Mouse (Mus musculus) midbrain, embryonic 11.5 days (tissue): ENCODE data around the gene Nkain1. TPM values are rescaled to one million over a fixed set of nuclear protein-coding genes. Genes with fewer than 3 reads are reported as not detected.

Experiments
- ATAC-seq: fragments of 200-750 bp; cut with Nextera tagmentation; 2 replicates; pipeline ENCODE4 v1.8.0; 2017; ENCODE audit warnings: moderate TSS enrichment, moderate library complexity; ENCODE audit not compliant: low FRiP score
- DNase-seq: peaks from one replicate; pipeline ENCODE4 v3.0.0; 2015; ENCODE audit warnings: low spot score; ENCODE audit errors: missing footprints
- H3K27ac ChIP-seq: fragments of 300-500 bp; sonication (generic); 2 replicates; pipeline ENCODE4 v1.5.1; 2014; ENCODE audit warnings: low read depth, low read length
- H3K27me3 ChIP-seq: fragments of 300-500 bp; sonication (generic); 2 replicates; pipeline ENCODE4 v1.6.1; 2014; ENCODE audit warnings: mild to moderate bottlenecking, low read length, moderate library complexity, mixed read lengths; ENCODE audit not compliant: control insufficient read depth, insufficient read depth
- H3K36me3 ChIP-seq: fragments of 300-500 bp; sonication (generic); 2 replicates; pipeline ENCODE4 v1.6.1; 2014; ENCODE audit warnings: mild to moderate bottlenecking, low read length, moderate library complexity, mixed read lengths; ENCODE audit not compliant: control insufficient read depth, insufficient read depth
- H3K4me1 ChIP-seq: fragments of 300-500 bp; sonication (generic); 2 replicates; pipeline ENCODE4 v1.6.1; 2014; ENCODE audit warnings: low read length; ENCODE audit not compliant: control insufficient read depth, insufficient read depth
- H3K4me2 ChIP-seq: fragments of 300-500 bp; sonication (generic); 2 replicates; pipeline ENCODE4 v1.6.1; 2014; ENCODE audit warnings: mild to moderate bottlenecking, moderate library complexity
- H3K4me3 ChIP-seq: fragments of 300-500 bp; sonication (generic); 2 replicates; pipeline ENCODE4 v1.5.1; 2014; ENCODE audit warnings: low read depth, low read length
- H3K9ac ChIP-seq: fragments of 300-500 bp; sonication (generic); 2 replicates; pipeline ENCODE4 v1.6.1; 2014; ENCODE audit warnings: low read length
- H3K9me3 ChIP-seq: fragments of 300-500 bp; sonication (generic); 2 replicates; pipeline ENCODE4 v1.6.1; 2016; ENCODE audit warnings: low read length; ENCODE audit not compliant: control insufficient read depth
- WGBS: fragments of 180-500 bp; shearing (Covaris S2); extraction: QIAGEN DNeasy Blood & Tissue Kit; methylation state at CpG from one replicate; pipeline ENCODE4 v1.1.7; 2014; 5-methylcytosine and 5-hydroxymethylcytosine counted together
- polyA plus RNA-seq: library from polyadenylated mRNA; unstranded; fragments of >200 nt; fragmentation: Nextera tagmentation; extraction: Ambion mirVana; gene quantifications from 2 replicates; pipeline ENCODE4 v1.2.1, GENCODE M21; 2014

Nkain1 gene
- 18.7 and 21.4 TPM in 2 replicates for polyA plus RNA-seq

DNA sequence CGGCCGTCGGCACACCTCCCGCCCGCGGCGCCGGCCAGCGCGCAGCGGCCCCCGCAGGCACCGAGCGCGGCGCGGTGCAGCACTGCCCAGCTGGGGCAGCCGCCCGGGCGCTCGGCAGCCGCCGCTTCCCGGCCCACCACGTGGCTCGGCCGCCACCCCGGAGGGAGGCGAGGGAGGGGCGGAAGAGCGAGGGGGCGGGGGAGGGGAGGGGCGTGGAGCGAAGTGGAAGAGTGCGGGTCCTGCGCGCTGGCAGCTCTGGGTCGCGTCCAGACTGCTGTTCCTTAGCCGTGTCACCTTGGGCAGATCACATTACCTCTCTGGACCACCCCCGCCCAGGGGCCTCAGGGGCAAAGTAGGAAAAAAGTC, at the start of gene Nkain1:
TSS of gene Nkain1 (minus strand) at position 126 of the 366 bp plus-strand sequence.
- Histone ChIP-seq H3K27ac (peak within 1 kb of the TSS; percentile 64), H3K4me1 (peaks cover 27% of the 10 kb centered on the region), H3K9me3 (no peaks in the 10 kb centered on the region), H3K4me3 (peak within 1 kb of the TSS; percentile 95), H3K4me2 (peak within 1 kb of the TSS; percentile 79), H3K27me3 (no peaks in the 10 kb centered on the region), H3K9ac (peak within 1 kb of the TSS; percentile 98), H3K36me3 (no peaks in the 10 kb centered on the region)
- ATAC-seq (peak; percentile 91), DNase-seq (peak; percentile 97)
- WGBS: under 1% methylated on average over 38 of the region's 41 CpGs

DNA sequence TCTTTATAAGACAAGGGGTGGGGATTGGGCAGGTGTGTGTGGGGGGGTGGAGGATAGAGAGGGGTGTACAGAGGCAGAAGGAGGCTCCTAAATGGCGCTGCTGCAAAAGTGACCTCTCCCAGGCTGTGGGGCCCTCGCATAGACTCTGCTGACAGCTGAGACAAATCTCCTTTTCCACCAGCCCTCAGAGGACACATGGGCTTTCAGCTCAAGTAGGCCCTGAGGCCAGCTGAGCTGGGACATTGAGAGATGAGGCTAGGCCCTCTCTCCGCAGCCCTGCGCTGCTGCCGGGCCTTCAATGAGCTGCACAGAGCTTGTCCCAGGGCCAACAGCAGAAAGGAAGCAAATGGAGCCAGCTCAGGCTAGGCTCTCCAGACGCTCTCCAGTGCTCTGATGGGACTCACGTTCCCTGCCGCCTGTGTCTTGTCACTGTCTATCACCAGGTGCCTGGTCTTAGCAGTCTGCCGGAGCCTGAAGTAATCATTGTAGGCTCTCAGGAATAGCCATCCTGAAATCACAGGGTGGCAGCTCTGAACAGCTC, 4.8 kb upstream of the Nkain1 start:
- Histone ChIP-seq H3K36me3 (no peaks in the 10 kb centered on the region), H3K27ac (no peak overlapping the region), H3K4me2 (no peak overlapping the region), H3K4me3 (no peak overlapping the region), H3K4me1 (no peaks in the 10 kb centered on the region; the same call in 1 of the 2 replicates), H3K9ac (no peak overlapping the region), H3K9me3 (no peaks in the 10 kb centered on the region), H3K27me3 (no peaks in the 10 kb centered on the region)
- DNase-seq (no peak), ATAC-seq (no peak)
- 77% methylated on average over 9 of the region's 9 CpGs for WGBS

DNA sequence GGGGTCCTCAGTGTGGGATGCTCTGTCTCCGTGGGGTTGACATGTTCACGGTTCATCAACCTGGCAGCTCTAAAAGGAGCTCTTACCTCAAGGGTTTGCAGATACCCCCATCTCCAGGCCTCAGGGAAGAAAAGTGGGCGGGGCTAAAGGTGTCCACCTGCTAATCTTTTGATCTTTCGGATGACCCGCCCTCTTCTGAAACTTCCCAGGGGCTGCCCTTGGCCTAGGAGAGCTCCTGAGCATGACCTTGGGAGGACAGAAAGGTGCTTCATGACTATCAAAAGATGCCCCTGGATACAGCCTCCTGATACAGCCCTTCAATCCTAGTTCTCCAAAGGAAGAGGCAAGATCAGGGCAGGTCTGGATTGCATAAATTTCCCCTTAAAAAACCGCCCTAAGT, 3.1 kb upstream of the Nkain1 start:
- no peak overlapping the region for H3K27ac ChIP-seq
- DNase-seq: no peak
- WGBS: 67% methylated on average over 6 of the region's 6 CpGs

DNA sequence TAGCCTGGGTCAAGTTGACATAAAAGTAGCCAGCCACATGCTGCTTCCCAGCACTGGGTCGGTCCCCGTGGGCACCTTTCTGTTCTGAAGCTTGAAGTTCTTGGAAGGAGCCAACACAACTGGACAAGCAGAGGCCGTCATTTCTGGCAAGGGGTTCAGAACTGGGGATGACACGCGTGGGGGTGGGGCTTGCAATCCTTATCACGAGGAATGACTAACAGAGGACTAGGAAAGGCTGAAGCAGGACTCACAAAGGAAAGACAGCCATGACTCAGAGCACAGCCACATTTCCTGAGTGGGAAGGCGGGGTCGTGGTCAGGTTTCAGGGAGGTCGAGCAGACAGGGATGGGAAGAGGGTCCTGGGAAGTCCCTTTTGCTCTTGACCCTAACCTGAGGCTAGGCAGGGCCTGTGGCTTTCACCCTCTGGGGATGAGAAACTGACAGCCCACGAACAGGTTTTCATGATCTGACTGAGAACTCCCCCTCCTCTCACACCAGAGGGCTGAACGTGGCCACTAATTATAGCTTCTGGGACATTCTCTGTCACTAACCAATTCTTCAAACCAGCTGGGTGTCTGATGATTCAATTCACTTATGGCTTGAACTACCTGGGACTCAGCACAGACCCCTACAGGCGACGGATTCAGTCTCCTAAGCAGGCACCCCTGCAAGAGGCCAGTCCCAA, 2.4 kb upstream of the Nkain1 start:
- Histone ChIP-seq H3K9ac (no peak overlapping the region), H3K4me1 (peaks cover 18% of the 10 kb centered on the region), H3K27me3 (no peaks in the 10 kb centered on the region), H3K4me2 (no peak overlapping the region), H3K27ac (no peak overlapping the region), H3K36me3 (no peaks in the 10 kb centered on the region), H3K9me3 (no peaks in the 10 kb centered on the region), H3K4me3 (no peak overlapping the region)
- 63% methylated on average over 13 of the region's 13 CpGs for WGBS
- ATAC-seq: no peak
- no peak for DNase-seq

More for the DNA sequence above, 3.1 kb upstream of the Nkain1 start:
- Histone ChIP-seq H3K9ac (no peak overlapping the region), H3K4me1 (peaks cover 11% of the 10 kb centered on the region), H3K4me3 (no peak overlapping the region), H3K27me3 (no peaks in the 10 kb centered on the region), H3K36me3 (no peaks in the 10 kb centered on the region), H3K9me3 (no peaks in the 10 kb centered on the region), H3K4me2 (no peak overlapping the region)
- ATAC-seq: no peak

DNA sequence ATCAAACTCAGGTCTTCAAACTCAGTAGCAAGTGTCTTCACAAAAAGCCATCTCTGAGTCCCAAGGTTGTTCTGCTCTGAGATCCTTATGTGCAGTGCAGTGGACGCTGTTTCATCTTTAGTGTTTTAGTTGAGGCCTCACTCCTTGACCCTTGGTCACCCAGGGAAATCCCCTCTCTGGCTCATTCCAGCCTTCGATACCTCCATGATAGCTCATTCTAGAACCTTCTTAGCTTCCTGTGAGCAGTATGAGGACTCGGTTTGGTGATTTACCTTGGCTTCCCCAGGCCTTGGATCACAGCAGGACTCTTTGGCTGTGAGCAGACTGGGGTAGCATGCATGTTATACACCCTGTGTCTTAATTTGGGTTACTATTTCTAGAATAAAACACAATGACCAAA, 1.6 kb upstream of the Nkain1 start:
- 81% methylated on average over 3 of the region's 3 CpGs for WGBS
- peaks cover 24% of the 10 kb centered on the region for H3K4me1 ChIP-seq
- ATAC-seq: no peak

DNA sequence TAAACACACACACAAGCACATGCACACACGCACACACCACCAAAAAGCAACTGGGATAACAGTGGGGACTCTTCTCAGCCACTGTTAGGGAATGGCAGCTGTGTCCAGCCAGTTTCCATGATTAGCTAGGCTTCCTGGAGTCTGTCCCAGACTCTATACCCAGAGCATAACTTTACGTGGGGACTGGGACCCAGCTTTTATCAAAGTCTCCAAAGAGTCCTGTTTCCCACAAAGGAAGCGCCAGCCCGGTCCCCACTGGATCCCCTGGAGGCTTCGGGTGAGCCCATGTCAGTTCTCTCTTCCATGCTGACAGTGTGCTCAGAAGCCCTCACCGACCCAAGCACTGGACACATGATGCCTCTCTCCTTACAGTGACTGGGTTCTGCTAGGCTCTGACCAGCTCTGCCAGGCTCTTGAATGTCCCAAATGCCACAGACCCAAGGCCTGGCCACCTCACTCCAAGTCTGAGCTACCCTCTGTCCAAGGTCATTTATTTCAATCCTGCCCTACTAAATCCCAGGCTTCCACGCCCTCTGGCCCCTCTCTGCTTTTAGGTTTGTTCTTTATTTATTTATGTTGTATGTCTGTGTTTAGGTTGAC, 988 bp upstream of the Nkain1 start:
- no peak overlapping the region for H3K9ac ChIP-seq
- H3K4me3 ChIP-seq: no peak overlapping the region
- no peak overlapping the region for H3K27ac ChIP-seq
- H3K4me1 ChIP-seq: peaks cover 24% of the 10 kb centered on the region
- H3K9me3 ChIP-seq: no peaks in the 10 kb centered on the region
- no peaks in the 10 kb centered on the region for H3K36me3 ChIP-seq
- no peaks in the 10 kb centered on the region for H3K27me3 ChIP-seq
- ATAC-seq: no peak
- H3K4me2 ChIP-seq: no peak overlapping the region
- DNase-seq: peak; percentile 85
- 84% methylated on average over 7 of the region's 7 CpGs for WGBS

More for the DNA sequence above, 1.6 kb upstream of the Nkain1 start:
- Histone ChIP-seq H3K9ac (no peak overlapping the region), H3K9me3 (no peaks in the 10 kb centered on the region), H3K36me3 (no peaks in the 10 kb centered on the region), H3K27me3 (no peaks in the 10 kb centered on the region), H3K4me3 (no peak overlapping the region), H3K27ac (no peak overlapping the region), H3K4me2 (no peak overlapping the region)
- no peak for DNase-seq

DNA sequence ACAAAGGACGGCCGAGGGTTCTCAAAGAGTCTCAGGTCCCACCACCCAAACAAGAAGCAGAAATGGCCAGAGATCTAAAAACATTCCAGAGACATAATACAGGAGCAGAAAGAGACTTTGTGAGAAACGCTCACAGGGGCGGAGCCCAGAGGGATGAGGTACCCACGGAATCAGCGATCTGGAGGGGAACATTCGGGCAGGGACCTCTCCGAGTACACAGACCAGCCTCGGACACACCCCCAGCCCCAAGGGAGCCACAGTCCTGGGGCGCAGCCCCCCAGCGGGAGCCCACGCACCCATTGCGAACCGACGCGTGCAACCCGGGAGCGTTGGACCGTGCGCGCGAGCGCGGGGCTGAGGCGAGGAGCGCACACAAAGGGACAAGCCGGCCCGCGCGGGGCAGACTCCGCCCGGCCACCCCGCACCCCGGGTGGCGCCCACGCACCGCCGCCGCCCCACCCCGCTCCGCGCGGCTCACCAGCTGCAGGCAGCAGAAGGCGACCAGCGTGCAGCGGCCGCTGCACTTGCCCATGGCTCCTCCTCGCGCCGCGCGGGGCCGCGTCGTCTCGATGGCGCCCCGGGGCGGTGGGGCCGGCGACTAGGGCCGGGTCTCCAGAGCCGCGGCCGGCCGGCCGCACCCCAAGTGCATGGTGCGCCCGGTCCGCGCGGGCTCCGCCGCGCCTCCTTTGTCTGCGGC, 474 bp downstream of the Nkain1 start:
- Histone ChIP-seq H3K27me3 (no peaks in the 10 kb centered on the region), H3K4me1 (peaks cover 27% of the 10 kb centered on the region), H3K9me3 (no peaks in the 10 kb centered on the region), H3K27ac (peak overlapping the region; percentile 64), H3K9ac (peak overlapping the region; percentile 98), H3K36me3 (no peaks in the 10 kb centered on the region), H3K4me3 (peak overlapping the region; percentile 95), H3K4me2 (peak overlapping the region; percentile 79)
- DNase-seq: peak; percentile 95
- ATAC-seq: peak; percentile 60
- WGBS: under 1% methylated on average over 46 of the region's 76 CpGs

DNA sequence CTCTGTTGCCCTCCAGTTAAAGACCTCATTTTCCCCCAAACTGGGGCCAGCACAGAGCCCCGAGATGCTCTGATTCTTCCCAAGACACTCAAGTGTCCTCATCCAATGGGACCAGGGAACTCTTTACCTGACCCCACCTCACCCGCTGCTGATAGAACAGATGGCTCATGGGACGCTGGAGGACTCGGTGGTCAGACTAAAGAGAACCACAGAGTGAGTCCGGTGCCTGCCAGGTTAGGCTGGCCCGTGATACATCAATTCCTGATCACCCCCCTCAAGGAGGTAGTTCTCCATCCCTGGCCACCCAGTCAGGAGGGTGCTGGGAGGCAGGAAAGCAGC, 992 bp downstream of the Nkain1 start:
- Histone ChIP-seq H3K9ac (peak overlapping the region; percentile 98), H3K27me3 (no peaks in the 10 kb centered on the region), H3K36me3 (no peaks in the 10 kb centered on the region), H3K4me3 (peak overlapping the region; percentile 95), H3K9me3 (no peaks in the 10 kb centered on the region), H3K4me2 (peak overlapping the region; percentile 79), H3K4me1 (peaks cover 27% of the 10 kb centered on the region), H3K27ac (peak overlapping the region; percentile 64; the same call in 1 of the 2 replicates)
- DNase-seq: peak; percentile 95
- peak; percentile 18; the same call in 1 of the 2 replicates for ATAC-seq
- WGBS: under 1% methylated on average over 6 of the region's 6 CpGs

DNA sequence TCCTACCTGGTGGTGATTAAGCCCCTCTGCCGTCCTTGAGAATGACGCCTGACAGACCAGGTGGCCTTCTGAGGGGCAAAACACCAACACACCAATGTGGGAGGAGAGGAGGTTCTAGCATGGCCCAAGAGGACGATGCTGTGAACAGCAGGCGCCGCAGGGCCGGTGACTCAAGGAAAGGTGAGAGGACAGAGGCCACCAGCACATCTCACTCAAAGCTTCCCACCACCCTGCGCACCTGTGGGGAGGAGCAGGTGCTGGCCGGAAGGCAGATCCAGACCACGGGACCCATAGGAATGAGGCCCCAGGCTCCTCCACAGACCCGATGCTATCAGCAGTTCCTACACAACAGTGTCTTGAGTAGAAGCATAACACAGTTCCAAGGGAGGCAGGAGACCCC, 1.4 kb downstream of the Nkain1 start:
- H3K4me1 ChIP-seq: peaks cover 27% of the 10 kb centered on the region
- peak overlapping the region; percentile 1; the same call in 1 of the 2 replicates for H3K27ac ChIP-seq

More for the DNA sequence above, 1.4 kb downstream of the Nkain1 start:
- no peak for ATAC-seq
- Histone ChIP-seq H3K4me3 (peak overlapping the region; percentile 95), H3K36me3 (no peaks in the 10 kb centered on the region), H3K9ac (peak overlapping the region; percentile 98), H3K4me2 (peak overlapping the region; percentile 79), H3K27me3 (no peaks in the 10 kb centered on the region), H3K9me3 (no peaks in the 10 kb centered on the region)
- no peak for DNase-seq
- 45% methylated on average over 10 of the region's 10 CpGs for WGBS
